15 mouse cellular contexts compared by ENCODE assay signal in the genomic region with DNA sequence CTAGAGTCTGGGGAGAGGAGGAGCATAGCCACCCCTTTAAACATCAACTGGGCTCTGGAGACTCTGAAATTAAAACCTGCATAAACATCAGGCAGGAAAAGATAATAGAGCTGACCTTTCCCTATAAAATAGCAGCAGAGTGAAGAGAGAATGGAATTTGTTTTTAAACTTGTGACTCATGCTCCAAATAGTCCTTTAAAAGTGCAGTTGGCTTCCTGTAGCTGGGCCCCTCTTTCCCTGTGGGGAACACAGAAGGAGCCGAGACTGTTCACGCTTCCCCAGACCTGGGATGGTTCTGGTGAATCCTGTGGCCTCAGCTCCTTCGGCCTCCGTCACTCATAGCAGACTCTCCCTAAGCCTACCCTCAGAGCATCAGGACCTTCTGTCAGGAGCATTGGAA.
DNase-seq lines count a peak whose midpoint lies in the region; ATAC-seq and TF ChIP-seq lines count a peak whose summit lies in the region.
"Had no signal": no experiment of that assay in that cellular context is flagged by ENCODE, and none has a peak within 500 bp of the region (broad histone marks: within the 10 kb centered on the region; RNA-seq: fewer than 3 reads in every experiment).

No protein-coding gene starts in this region.

- no peak overlapping the region for H3K9ac ChIP-seq in heart, embryonic 11.5 days (ENCODE audit: low read depth, low read length)
- H3K9ac ChIP-seq in intestine, embryonic 15.5 days: no peak overlapping the region
- no peak overlapping the region for H3K9ac ChIP-seq in midbrain, embryonic 16.5 days (ENCODE audit: low read depth, low read length)
- H3K9ac ChIP-seq: embryonic facial prominence, embryonic 12.5 days; forebrain, embryonic 13.5 days; hindbrain, embryonic 13.5 days; liver, embryonic 13.5 days; midbrain, embryonic 15.5 days; neural tube, embryonic 13.5 days had no signal

- DNase-seq in heart, postnatal 36 days: no peak
- DNase-seq in left cerebral cortex, adult 2 months (ENCODE audit: extremely low spot score in 1 of 2, low spot score in 2 of 2): no peak
- DNase-seq in left cerebral cortex, adult 8-10 months (ENCODE audit: low spot score in 2 of 2): no peak
- no peak for DNase-seq in spleen, postnatal 14 days (ENCODE audit: low spot score in 2 of 2)
- DNase-seq: cerebellum, postnatal 14 days; liver, embryonic 13.5 days; right cerebral cortex, adult 18-20 months had no signal

- no peak for TF ChIP-seq CTCF in left cerebral cortex, adult 2 months (IDR thresholded peaks at IDR 0.05)

- intact Hi-C loops in heart, postnatal 36 days (cut with DNase I): no loop called here
- intact Hi-C loops in left cerebral cortex, adult 2 months (cut with DNase I): no loop called here

- 49% methylated on average over 4 of the region's 4 CpGs for WGBS in heart, embryonic 11.5 days (ENCODE audit: insufficient replicate concordance)
- WGBS in intestine, embryonic 15.5 days: 57% methylated on average over 4 of the region's 4 CpGs
- WGBS in midbrain, embryonic 16.5 days: 78% methylated on average over 4 of the region's 4 CpGs

- no peaks in the 10 kb centered on the region for H3K27me3 ChIP-seq in heart, embryonic 11.5 days (ENCODE audit: control insufficient read depth, insufficient read depth, low read length)
- no peaks in the 10 kb centered on the region for H3K27me3 ChIP-seq in intestine, embryonic 15.5 days (replicated peaks)
- H3K27me3 ChIP-seq in midbrain, embryonic 16.5 days (ENCODE audit: control insufficient read depth, insufficient read depth, low read depth, low read length): no peaks in the 10 kb centered on the region
- H3K27me3 ChIP-seq: embryonic facial prominence, embryonic 12.5 days; forebrain, embryonic 13.5 days; hindbrain, embryonic 13.5 days; liver, embryonic 13.5 days; midbrain, embryonic 15.5 days; neural tube, embryonic 13.5 days had no signal

- H3K36me3 ChIP-seq in heart, embryonic 11.5 days (ENCODE audit: control insufficient read depth, insufficient read depth, low read length): no peaks in the 10 kb centered on the region
- H3K36me3 ChIP-seq in intestine, embryonic 15.5 days: no peaks in the 10 kb centered on the region
- H3K36me3 ChIP-seq in midbrain, embryonic 16.5 days (ENCODE audit: control insufficient read depth, insufficient read depth, low read length): peaks cover 3% of the 10 kb centered on the region
- H3K36me3 ChIP-seq: liver, embryonic 13.5 days had no signal

- ATAC-seq in heart, embryonic 11.5 days (replicated peaks; ENCODE audit: insufficient number of reproducible peaks, low FRiP score, low TSS enrichment): no peak
- ATAC-seq in intestine, embryonic 15.5 days: no peak
- no peak for ATAC-seq in midbrain, embryonic 16.5 days
- ATAC-seq: forebrain, embryonic 13.5 days; midbrain, embryonic 15.5 days had no signal

- H3K4me3 ChIP-seq in heart, embryonic 11.5 days (ENCODE audit: low read depth, low read length): no peak overlapping the region
- no peak overlapping the region for H3K4me3 ChIP-seq in left cerebral cortex, adult 2 months
- H3K4me3 ChIP-seq in intestine, embryonic 15.5 days (replicated peaks): no peak overlapping the region
- no peak overlapping the region for H3K4me3 ChIP-seq in midbrain, embryonic 16.5 days (ENCODE audit: low read depth, low read length)
- H3K4me3 ChIP-seq: embryonic facial prominence, embryonic 12.5 days; forebrain, embryonic 13.5 days; hindbrain, embryonic 13.5 days; liver, embryonic 13.5 days; midbrain, embryonic 15.5 days; neural tube, embryonic 13.5 days had no signal

- H3K27ac ChIP-seq in heart, embryonic 11.5 days (ENCODE audit: low read depth, low read length): 0 out of 2 replicates have a peak overlapping the region, but pooled peaks have one; percentile 36
- peak overlapping the region; percentile 28; the same call in 1 of the 2 replicates for H3K27ac ChIP-seq in left cerebral cortex, adult 2 months
- H3K27ac ChIP-seq in intestine, embryonic 15.5 days: peak overlapping the region; percentile 39; the same call in 1 of the 2 replicates
- H3K27ac ChIP-seq in midbrain, embryonic 16.5 days (ENCODE audit: low read length): no peak overlapping the region
- H3K27ac ChIP-seq: embryonic facial prominence, embryonic 12.5 days; forebrain, embryonic 13.5 days; hindbrain, embryonic 13.5 days; liver, embryonic 13.5 days; midbrain, embryonic 15.5 days; neural tube, embryonic 13.5 days had no signal

- no peak overlapping the region for H3K4me2 ChIP-seq in heart, embryonic 11.5 days
- H3K4me2 ChIP-seq in intestine, embryonic 15.5 days (replicated peaks): no peak overlapping the region
- no peak overlapping the region for H3K4me2 ChIP-seq in midbrain, embryonic 16.5 days (ENCODE audit: low read length)
- H3K4me2 ChIP-seq: embryonic facial prominence, embryonic 12.5 days; forebrain, embryonic 13.5 days; hindbrain, embryonic 13.5 days; liver, embryonic 13.5 days; midbrain, embryonic 15.5 days; neural tube, embryonic 13.5 days had no signal

- H3K4me1 ChIP-seq in heart, embryonic 11.5 days (ENCODE audit: control insufficient read depth, insufficient read depth, low read length): peaks cover 14% of the 10 kb centered on the region
- H3K4me1 ChIP-seq in intestine, embryonic 15.5 days (replicated peaks): peaks cover 17% of the 10 kb centered on the region; the same call in 1 of the 2 replicates
- no peaks in the 10 kb centered on the region for H3K4me1 ChIP-seq in midbrain, embryonic 16.5 days (ENCODE audit: control insufficient read depth, insufficient read depth, low read length)
- H3K4me1 ChIP-seq: midbrain, embryonic 15.5 days had no signal

- H3K9me3 ChIP-seq in heart, embryonic 11.5 days (replicated peaks; ENCODE audit: control insufficient read depth, low read length): no peaks in the 10 kb centered on the region
- H3K9me3 ChIP-seq in intestine, embryonic 15.5 days: no peaks in the 10 kb centered on the region
- no peaks in the 10 kb centered on the region for H3K9me3 ChIP-seq in midbrain, embryonic 16.5 days (replicated peaks; ENCODE audit: control insufficient read depth, low read length, poor library complexity, severe bottlenecking)
- H3K9me3 ChIP-seq: embryonic facial prominence, embryonic 12.5 days; forebrain, embryonic 13.5 days; hindbrain, embryonic 13.5 days; liver, embryonic 13.5 days; midbrain, embryonic 15.5 days; neural tube, embryonic 13.5 days had no signal
